Mouse (Mus musculus) adrenal gland, adult (tissue): ENCODE data around the gene Dnah8.
"Not testable (repeated sequence)": the region's sequence is repeated elsewhere in the genome, so short reads cannot be mapped to it uniquely, and the experiment has no call there.

ENCODE experiments used
- DNase-seq, 2 experiments: peaks; one replicate each; pipeline ENCODE4 v3.0.0; 2022 to 2023; ENCODE audit warnings: low spot score in 1 of 2; ENCODE audit not compliant: inconsistent age in 2 of 2

Dnah8 gene

GRCm38 (mm10) chr17:30607909-30608495, 16.2 kb upstream of the Dnah8 start:
- DNase-seq, result no peak

- no peak for DNase-seq
Measured at GRCm38 (mm10) chr17:30609305-30609979, 14.7 kb upstream of the Dnah8 start.

- DNase-seq, result no peak
Measured at GRCm38 (mm10) chr17:30609980-30610307, 14.2 kb upstream of the Dnah8 start.

- no peak for DNase-seq
Measured at GRCm38 (mm10) chr17:30610739-30611138, 13.4 kb upstream of the Dnah8 start.

- DNase-seq, result no peak
Measured at GRCm38 (mm10) chr17:30611221-30612074, 12.7 kb upstream of the Dnah8 start.

- DNase-seq, result peak; percentile 100
Measured at GRCm38 (mm10) chr17:30612075-30612859, 11.9 kb upstream of the Dnah8 start.

GRCm38 (mm10) chr17:30613350-30613749, 10.8 kb upstream of the Dnah8 start:
- DNase-seq, result no peak

GRCm38 (mm10) chr17:30616203-30616602, 8.0 kb upstream of the Dnah8 start:
- DNase-seq, result no peak

GRCm38 (mm10) chr17:30618136-30618891, 5.8 kb upstream of the Dnah8 start:
- no peak for DNase-seq

GRCm38 (mm10) chr17:30619153-30619552, 5.0 kb upstream of the Dnah8 start:
- DNase-seq, result no peak

- DNase-seq, result no peak
Measured at GRCm38 (mm10) chr17:30620548-30620947, 3.6 kb upstream of the Dnah8 start.

- no peak for DNase-seq
Measured at GRCm38 (mm10) chr17:30621450-30621849, 2.7 kb upstream of the Dnah8 start.

GRCm38 (mm10) chr17:30623200-30623599, 954 bp upstream of the Dnah8 start:
- DNase-seq, result no peak

- DNase-seq, result not testable (repeated sequence)
Measured at GRCm38 (mm10) chr17:30626719-30627118, 2.6 kb downstream of the Dnah8 start, which contains the start of gene Glo1. Glo1 (minus strand) TSS chr17:30626871.

- peak in 1 of 2 experiments; percentile 45 for DNase-seq
Measured at GRCm38 (mm10) chr17:30635367-30635766, 11.2 kb downstream of the Dnah8 start.

- no peak for DNase-seq
Measured at GRCm38 (mm10) chr17:30637714-30638113, 13.6 kb downstream of the Dnah8 start.

- DNase-seq, result no peak
Measured at GRCm38 (mm10) chr17:30638996-30639395, 14.8 kb downstream of the Dnah8 start.

GRCm38 (mm10) chr17:30640896-30641295, 16.7 kb downstream of the Dnah8 start:
- DNase-seq, result no peak

GRCm38 (mm10) chr17:30648770-30649169, 24.6 kb downstream of the Dnah8 start:
- no peak for DNase-seq

- DNase-seq, result no peak
Measured at GRCm38 (mm10) chr17:30653010-30653409, 28.9 kb downstream of the Dnah8 start.
